Mouse (Mus musculus): ENCODE data around the gene Rapgef2. TPM values are rescaled to one million over a fixed set of nuclear protein-coding genes. Genes with fewer than 3 reads are reported as not detected.

The Rapgef2 gene
- total RNA-seq, 2 experiments from 2014 or later = 34.9 to 35.6 TPM

- intact Hi-C loops (cut with DNase I) = no loop called here
- no peak for DNase-seq
Observed at GRCm38 (mm10) chr3:79207216-79207615, 79.1 kb downstream of the Rapgef2 start.

GRCm38 (mm10) chr3:79206524-79206923 lies 79.8 kb downstream of the Rapgef2 start:
- intact Hi-C loops (cut with DNase I) = no loop called here
- no peak for DNase-seq

- DNase-seq = no peak
- intact Hi-C loops (cut with DNase I) = no loop called here
Observed at GRCm38 (mm10) chr3:79205981-79206380, 80.3 kb downstream of the Rapgef2 start.

- intact Hi-C loops (cut with DNase I) = no loop called here
- no peak for DNase-seq
Observed at GRCm38 (mm10) chr3:79205112-79205511, 81.2 kb downstream of the Rapgef2 start.

DNA sequence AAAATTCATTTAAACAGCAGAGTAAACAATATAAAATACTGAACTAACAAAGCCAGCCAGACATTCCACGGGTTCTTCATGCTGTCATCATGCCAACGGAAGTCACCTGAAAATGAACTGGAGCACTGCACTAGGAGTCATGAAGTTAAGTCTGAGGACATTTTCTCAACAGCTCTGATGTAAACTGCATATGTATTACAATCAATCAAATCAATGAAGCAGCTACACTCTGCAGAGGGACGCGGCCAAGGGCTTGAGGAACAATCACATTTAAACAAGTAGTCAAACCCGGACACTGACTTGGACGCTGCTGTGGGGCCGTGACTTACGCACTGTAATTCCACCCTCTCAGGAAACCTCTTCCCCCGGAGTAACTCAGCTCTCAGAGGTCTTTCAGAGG lies 82.1 kb downstream of the Rapgef2 start:
- intact Hi-C loops (cut with DNase I) = loop anchor here (5.0 kb wide), 3 partner anchors 83 to 293 kb away; partner anchors contain the start of gene Rapgef2
- no peak for DNase-seq

DNA sequence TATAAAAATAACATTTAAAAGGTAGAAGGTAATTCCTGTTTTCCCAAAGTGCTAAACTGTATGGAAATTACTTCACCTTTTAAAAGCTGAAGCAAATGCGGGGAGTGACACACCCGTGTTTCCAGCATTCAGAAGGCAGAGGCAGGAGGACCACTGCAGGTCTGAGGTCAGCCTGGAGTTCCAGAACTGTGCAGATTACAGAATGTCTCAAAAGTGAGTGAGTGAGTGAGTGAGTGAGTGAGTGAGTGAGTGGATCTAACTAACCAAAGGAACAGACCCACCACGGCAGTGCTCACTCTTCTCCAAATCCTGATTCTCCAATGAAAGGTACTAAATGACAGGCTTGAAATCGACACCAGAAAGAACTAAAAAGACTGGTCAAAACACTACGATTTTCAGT lies 82.5 kb downstream of the Rapgef2 start:
- intact Hi-C loops (cut with DNase I) = loop anchor here (2.0 to 5.0 kb wide), 4 partner anchors 83 to 383 kb away; partner anchors contain the start of gene Rapgef2
- no peak for DNase-seq

DNA sequence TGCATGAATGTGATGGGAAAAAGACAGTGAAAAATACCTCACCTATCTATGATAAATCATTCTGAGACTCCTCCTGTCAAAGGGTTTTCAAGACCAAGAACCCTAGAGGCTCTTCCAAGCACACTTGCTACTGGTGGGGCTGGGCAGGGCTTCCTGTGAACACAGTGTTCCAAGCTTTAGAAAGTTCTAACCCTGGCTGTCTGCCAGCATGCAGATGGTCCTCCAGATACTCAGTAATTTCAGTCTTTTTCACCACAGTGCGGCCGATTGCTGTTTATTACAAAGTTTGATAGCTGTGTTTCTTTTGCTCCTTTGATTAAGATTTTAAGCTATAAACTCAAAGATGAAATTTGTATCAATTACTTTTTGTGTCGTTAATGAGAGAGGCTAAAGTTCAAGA lies 83.1 kb downstream of the Rapgef2 start:
- intact Hi-C loops (cut with DNase I) = loop anchor here (2.0 to 5.0 kb wide), 4 partner anchors 84 to 384 kb away; partner anchors contain the start of gene Rapgef2

DNA sequence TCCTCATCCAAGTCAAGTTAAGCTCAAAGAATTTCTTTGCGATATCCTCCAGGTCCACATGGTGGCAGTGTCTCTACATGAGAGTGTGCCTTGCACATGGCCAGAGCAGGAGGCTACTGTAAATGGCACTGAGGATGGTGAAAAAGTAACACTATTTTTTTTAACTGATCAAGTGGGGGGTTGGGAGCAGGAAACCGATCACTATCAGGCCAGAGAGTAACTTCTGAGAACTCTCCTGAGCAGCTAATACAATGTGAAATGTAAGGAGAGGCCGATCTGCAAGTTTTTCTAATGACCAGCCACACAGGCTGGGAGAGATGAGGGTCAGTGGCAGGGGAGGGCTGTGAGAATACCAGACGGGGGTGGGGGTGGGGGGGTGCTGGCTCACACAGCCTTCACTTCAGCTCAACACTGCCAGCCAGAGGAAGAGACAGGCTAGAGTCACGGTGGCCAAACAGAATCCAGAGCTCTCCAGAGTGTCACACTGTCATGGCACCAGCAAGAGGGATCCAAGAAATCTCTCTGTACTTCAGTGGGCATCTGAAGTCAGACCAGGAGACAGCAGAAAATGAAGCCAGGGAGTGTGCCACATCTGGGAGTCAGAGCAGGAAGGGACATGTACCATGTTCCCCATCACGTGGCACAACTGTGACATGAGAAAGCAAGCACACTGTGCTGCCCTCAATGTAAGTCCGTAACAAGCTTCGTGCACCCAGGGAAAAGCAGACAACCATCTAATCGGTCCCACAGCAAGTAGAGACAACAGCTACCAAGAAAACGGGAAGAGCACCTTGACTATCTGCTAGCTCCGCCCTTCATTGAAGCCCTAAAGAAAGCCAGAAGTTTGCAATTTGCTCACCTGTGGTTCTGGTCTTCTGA lies 83.8 kb downstream of the Rapgef2 start:
- peak; percentile 73 to 85 for DNase-seq
- intact Hi-C loops (cut with DNase I) = loop anchor here (1.0 to 5.0 kb wide), 5 partner anchors 19 to 384 kb away; partner anchors contain the start of gene Rapgef2

More for the DNA sequence above, 83.1 kb downstream of the Rapgef2 start:
- DNase-seq = peak; percentile 67 to 78

DNA sequence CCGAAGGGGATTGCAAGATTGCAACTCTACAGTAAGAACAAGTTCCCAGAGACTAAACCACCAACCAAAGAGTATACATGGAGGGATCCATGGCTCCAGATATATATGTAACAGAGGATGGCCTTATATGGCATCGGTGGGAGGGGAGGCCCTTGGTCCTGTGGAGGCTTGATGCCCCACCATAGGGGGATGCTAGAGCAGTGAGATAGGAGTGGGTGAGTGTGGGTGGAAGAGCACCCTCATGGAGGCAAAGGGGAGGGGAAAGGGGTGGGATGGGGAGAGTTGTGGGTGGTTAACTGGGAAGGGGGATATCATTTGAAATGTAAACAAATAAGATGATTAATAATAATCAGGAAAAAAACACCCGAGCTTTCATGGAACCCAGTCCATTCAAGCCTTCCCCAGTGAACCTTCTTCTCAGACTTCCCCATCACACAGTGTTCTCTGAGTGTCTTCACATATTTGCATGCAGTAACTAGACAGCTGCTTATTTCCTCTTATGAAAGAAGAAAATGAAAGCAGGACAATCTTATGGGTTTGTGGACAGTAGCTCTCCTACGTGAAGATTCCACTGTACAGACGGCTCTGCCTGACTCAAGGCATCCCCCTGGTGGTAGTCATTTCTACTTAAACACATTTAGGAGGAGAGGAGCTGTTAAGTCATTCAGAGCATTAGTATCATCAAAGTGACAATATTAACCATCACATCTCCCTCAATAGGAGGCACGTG lies 89.4 kb downstream of the Rapgef2 start:
- DNase-seq = peak in 1 of 2 experiments; percentile 73
- intact Hi-C loops (cut with DNase I) = loop anchor here (5.0 to 10.0 kb wide), 3 partner anchors 52 to 125 kb away; no protein-coding TSS in a partner anchor

DNA sequence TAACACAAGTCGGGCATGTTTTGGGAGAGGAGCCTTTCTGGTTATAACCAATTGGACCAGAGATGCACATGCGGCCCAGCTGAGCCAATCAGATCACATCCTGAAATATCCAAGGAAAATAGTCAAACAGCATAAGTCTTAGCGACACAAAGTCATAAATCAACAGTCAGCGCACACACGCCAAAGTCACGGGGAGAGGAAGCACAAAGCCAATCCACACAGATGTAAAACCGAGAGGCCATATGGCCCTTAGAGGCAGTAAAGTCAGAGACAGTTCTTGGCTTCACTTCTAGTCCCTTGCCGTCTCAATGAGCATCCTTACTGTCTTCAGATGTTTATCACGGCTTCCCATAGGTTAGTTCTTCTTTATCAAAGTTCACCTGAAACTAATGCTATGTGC lies 91.0 kb downstream of the Rapgef2 start:
- no peak for DNase-seq
- intact Hi-C loops (cut with DNase I) = loop anchor here (5.0 to 10.0 kb wide), 3 partner anchors 50 to 123 kb away; no protein-coding TSS in a partner anchor

DNA sequence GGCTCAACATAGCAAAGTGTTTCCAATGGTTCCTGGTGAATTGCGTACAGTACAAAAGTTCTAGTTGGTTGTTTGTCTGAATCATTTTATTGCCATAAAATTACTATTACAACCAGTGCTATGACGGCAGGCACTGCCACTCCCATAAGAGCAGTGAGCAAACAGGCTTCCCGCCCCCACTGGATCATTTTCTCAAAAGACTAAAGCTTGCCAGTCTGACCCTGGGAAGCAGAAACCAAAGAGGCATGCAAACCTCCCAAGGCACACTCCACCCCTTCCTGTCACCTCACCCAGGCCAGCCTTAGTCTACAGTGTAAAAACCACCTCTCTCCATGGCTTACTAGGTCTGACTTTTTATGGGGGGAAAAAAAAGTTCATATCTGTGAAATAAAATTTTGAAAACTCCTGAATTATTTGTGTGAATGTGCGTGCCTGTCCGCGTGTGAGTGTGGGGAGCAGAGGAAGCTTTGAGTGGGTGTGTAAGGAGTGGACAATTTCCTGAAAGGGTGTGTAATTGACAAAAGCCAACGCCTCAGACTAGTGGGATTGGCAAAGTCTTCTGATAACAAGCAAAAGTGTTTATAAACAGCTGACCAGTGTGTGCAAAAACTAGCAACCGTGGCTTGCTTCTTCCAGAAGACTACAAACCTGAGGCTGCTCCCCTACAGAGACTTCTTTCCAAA lies 92.1 kb downstream of the Rapgef2 start:
- no peak for DNase-seq
- intact Hi-C loops (cut with DNase I) = loop anchor here (10.0 kb wide), 1 partner anchor 49 kb away; no protein-coding TSS in a partner anchor

- intact Hi-C loops (cut with DNase I) = loop anchor here (10.0 kb wide), 1 partner anchor 48 kb away; no protein-coding TSS in a partner anchor
- DNase-seq = peak in 1 of 2 experiments; percentile 44
Observed at GRCm38 (mm10) chr3:79193001-79193400, 93.3 kb downstream of the Rapgef2 start.

- DNase-seq = no peak
Observed at GRCm38 (mm10) chr3:79191981-79192380, 94.3 kb downstream of the Rapgef2 start.

GRCm38 (mm10) chr3:79191471-79191870 lies 94.8 kb downstream of the Rapgef2 start:
- no peak for DNase-seq
- intact Hi-C loops (cut with DNase I) = loop anchor here (10.0 kb wide), 1 partner anchor 47 kb away; no protein-coding TSS in a partner anchor

More at GRCm38 (mm10) chr3:79191981-79192380, 94.3 kb downstream of the Rapgef2 start:
- intact Hi-C loops (cut with DNase I) = loop anchor here (10.0 kb wide), 1 partner anchor 47 kb away; no protein-coding TSS in a partner anchor

- intact Hi-C loops (cut with DNase I) = loop anchor here (10.0 kb wide), 1 partner anchor 46 kb away; no protein-coding TSS in a partner anchor
- no peak for DNase-seq
Observed at GRCm38 (mm10) chr3:79190377-79190776, 95.9 kb downstream of the Rapgef2 start.

- intact Hi-C loops (cut with DNase I) = no loop called here
- no peak for DNase-seq
Observed at GRCm38 (mm10) chr3:79187912-79188311, 98.4 kb downstream of the Rapgef2 start.

DNA sequence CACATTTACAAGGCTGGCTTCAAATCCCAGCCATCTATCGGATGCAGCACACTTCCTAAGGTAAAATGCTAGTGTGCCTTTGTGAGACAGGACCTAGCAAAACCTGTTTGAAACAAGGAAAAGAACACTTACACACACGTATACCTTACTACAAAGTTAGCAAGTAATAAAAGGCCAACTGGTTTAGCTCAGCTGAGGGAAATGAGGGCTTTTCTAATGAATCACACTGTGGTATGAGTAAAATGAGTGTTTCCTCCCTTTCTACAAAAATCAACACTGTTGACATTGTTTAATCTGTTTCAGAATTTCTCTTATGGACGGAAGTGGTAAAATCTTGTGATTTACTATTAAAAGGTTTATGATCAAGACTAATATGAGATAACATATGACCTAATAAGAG lies 104.0 kb downstream of the Rapgef2 start:
- intact Hi-C loops (cut with DNase I) = loop anchor here (5.0 kb wide), 1 partner anchor 110 kb away; no protein-coding TSS in a partner anchor
- DNase-seq = no peak

DNA sequence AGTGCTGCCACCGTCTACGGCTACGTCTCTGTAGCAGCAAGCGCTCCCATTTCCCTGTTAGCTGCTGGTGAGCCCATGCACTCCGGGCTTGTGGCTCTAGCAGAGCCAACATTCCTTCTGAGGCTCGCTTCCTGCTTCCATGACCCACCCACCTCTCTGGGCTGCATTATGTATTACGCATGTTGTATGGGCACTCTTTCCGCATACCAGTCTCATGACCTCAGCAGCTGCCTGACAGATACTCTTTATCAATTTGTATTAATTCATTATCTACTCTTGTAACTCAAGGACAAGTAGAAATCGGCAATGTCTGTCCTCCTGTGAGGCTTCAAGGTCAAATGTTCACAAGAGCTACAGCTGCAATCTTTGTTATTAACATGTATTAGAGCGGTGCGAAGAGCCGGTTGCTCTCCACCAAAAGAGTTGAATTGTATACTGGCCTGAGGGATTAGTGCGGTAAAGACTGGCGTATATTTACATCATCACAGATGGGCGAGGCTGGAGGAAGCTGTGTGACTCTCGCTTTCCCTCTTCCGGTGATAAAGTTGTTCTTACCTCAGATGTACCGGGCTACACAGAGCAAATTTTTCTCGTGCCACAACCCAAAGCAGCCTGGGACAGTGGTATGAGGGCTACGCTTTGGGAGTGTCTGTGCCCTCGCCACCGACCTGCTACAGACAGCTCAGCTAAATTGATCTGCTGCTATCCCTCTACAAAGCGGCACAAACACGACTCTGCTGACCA lies 104.9 kb downstream of the Rapgef2 start:
- intact Hi-C loops (cut with DNase I) = loop anchor here (5.0 kb wide), 1 partner anchor 109 kb away; no protein-coding TSS in a partner anchor
- peak; percentile 67 to 73 for DNase-seq

- intact Hi-C loops (cut with DNase I) = loop anchor here (5.0 kb wide), 1 partner anchor 108 kb away; no protein-coding TSS in a partner anchor
- no peak for DNase-seq
Observed at GRCm38 (mm10) chr3:79180086-79180485, 106.2 kb downstream of the Rapgef2 start.
